Mouse (Mus musculus): ENCODE measurements around the gene Gsto2. TPM values are rescaled to one million over a fixed set of nuclear protein-coding genes. Genes with fewer than 3 reads are reported as not detected.
A peak's percentile ranks its signal among the peaks of the same experiment; 100 is the strongest.

The Gsto2 gene
- total RNA-seq, 2 experiments from 2014 or later: 0.62 TPM; not detected in 1

GRCm38 (mm10) chr19:47918455-47919101 is 53.2 kb downstream of the Gsto2 start:
- ATAC-seq (replicated peaks; ENCODE audit: poor library complexity): peak; percentile 66

DNA sequence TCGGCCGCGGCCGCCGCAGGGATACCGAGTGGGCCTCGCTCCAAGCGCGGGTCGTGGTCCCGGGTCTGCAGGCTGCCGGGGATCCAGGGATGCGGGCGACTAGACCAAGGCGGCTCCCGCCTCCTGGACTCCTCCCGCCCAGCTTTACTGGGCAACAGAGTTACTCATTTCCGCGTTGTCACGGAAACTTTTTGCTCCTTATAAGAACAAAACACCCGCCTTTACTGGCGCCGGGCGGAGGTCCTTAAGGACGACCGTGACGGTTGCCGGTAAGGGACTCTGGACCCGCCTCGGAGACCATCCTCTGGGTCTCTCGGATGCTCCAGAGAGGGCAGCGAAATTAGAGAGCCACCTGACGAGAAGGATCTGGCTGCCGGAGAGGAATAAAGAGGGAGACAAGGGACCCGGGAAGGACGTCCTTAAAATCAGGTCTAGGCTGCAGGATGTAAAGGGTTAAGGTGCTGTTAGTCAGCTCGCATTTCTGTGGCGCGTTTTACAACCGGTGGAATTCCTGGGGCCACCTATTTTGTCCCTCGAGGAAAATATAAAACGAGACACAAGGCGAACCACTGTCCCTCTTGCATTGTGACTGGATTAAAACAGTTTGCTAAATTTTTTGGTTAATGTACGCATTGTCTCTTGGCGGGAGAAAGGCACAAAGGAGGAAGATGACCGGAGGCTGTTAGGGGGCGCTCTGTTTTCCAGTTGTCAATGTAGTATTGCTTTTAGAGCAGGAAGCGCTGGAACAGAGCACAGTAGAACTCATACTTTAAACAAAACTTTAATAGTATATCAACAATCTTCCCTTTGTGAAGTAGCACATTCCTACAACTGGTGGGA is 54.0 kb downstream of the Gsto2 start, which contains the start of the genes Cfap43 and Itprip:
Cfap43 (minus strand) TSS at position 162 of the 840 bp plus-strand sequence.
Itprip (minus strand) TSS at position 174 of the 840 bp plus-strand sequence.
- ATAC-seq (replicated peaks; ENCODE audit: poor library complexity): peak; percentile 66

DNA sequence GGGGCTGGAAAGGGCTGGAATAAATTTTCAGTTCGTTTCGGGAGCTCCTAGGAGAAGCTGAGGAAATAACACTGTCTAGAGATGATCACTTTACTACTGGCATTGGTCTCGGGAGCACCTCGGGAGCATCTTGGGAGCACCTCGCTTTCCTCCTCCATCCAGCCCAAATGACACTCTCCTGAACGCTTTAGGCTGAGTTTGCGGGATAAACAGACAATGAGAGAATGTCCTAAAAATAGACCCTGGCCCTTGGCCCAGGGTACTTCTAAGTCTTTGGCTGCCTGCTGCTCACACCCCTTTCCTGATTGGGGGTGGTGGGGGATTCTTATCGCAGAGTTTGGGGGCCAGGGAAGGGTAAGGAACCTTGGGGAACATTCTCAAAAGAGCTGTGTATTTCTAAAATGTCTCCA is 54.6 kb downstream of the Gsto2 start:
- ATAC-seq (replicated peaks; ENCODE audit: poor library complexity): 0 out of 2 replicates have a peak, but pooled peaks have one; percentile 0

DNA sequence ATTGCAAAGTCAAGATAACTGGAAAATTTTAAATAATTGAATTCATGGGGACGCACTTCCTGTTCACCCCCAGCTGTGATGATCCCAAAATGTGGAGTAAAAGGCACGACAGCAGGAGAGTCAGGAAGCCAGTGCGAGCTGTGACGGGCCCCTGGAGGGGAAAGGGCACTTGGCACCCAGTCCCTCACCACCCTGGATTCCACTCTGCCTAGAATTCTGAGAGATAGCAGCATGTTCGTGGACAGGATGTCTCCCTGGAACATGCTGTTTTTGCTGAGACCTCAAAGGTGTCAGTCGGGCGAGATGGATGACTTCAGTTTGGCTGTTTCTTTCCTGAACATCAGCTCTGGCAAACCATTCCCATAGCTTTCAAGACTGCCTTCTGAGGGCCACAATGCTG is 60.5 kb downstream of the Gsto2 start:
- ATAC-seq (replicated peaks; ENCODE audit: poor library complexity): no peak

- ATAC-seq (replicated peaks; ENCODE audit: poor library complexity): no peak
Measured at GRCm38 (mm10) chr19:47927032-47927431, 61.7 kb downstream of the Gsto2 start.

- no peak for ATAC-seq (replicated peaks; ENCODE audit: poor library complexity)
Measured at GRCm38 (mm10) chr19:47929043-47929442, 63.7 kb downstream of the Gsto2 start.

DNA sequence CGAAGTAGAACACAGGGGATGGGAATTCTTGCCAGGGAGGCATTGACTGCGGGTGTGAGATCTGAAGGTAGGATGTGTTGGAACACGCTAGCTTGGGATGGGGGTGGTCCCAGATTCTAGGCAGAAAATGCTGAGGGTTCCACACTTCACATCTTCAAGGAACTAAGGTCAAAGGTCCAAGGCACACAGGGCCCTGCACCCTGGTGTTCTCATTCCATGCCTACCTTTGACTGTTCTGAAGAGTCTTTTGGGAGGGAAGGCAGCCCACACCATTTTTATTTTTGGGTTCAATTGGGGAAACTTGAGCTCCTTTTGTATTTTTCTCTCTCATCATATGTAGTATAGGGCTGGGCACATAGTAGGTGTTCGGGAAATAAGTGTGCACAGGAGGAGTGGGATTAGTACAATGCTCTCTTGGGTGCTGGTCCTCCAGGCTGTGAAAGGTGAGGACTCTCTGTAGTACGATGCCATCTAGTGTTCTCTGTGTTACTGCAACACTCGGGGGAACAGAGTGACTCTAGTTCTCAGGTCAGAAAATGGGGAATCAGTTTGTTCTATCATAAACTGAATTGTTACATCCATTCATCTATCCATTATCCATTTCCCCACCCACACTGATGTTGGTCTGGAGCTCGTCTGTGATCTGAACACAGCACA is 66.8 kb downstream of the Gsto2 start:
- ATAC-seq (replicated peaks; ENCODE audit: poor library complexity): peak; percentile 89

DNA sequence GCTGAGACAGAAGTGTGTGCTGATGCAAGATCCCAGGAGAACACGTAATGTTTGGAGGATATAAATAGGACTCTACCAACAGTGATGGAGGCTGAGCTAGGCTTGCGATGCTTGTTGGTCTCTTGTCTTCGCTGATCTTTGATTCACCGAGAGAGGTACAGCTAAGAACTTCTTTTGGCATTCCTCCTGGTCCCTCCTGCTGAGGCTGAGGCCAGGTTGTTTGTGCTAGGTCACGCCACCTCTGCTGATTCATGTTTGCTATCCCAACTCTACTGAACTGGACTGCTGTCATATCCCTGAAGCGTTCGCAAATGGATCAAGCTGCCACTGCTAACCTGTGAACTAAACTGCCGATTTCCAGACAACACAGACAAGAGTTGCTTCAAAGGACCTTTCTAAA is 68.8 kb downstream of the Gsto2 start:
- ATAC-seq (replicated peaks; ENCODE audit: poor library complexity): no peak

DNA sequence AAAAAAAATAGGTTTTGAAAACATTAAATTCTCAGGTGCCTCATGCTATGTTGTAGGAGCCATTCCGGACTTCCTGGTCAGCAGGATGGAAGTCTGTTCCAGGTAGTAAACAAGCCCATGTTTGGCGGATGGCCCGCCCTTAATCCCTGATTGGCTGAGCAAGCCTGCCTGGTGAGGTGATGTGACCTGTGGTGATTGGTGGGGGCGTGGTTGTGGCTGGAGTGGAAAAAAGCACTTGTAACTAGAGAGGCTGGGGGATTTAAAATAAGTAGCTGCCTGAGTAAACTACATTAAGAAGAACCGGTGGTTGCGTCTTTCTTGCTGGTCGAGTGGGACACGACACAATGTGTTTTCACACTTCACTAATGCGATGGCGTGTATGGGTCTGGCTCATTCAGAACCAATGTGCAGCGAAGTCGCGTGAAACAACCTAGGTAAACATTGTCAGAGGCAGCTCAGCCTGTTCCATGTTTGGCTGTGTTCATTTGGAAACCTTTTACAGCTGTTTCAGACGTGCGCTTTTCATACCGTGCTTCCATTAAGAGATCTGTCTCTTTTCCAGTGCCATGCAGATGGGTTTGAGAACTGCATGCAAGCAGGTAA is 69.4 kb downstream of the Gsto2 start:
- ATAC-seq (replicated peaks; ENCODE audit: poor library complexity): no peak

DNA sequence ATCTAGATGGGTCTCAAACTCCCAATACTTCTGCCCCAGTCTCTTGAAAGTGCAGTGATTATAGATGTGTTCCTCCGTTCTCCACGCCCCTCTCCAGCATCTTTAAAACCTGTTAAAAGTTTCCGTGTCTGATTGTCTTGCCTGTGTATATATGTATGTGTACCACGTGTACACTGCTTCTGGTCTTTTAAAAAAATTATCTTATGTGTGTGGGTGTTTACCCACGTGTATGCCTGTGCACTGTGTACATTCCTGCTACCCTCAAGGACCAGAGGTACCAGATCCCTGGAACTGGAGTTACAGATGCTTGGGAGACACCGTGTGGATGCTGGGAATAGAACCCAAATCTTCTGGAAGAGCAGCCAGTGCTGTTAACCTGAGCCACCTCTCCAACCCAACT is 70.2 kb downstream of the Gsto2 start:
- no peak for ATAC-seq (replicated peaks; ENCODE audit: poor library complexity)

Other genes starting within 250 kb of the Gsto2 start
- gene Col17a1, start 173.4 kb upstream of the Gsto2 start, total RNA-seq (2015): not detected in 2 replicates
- 0.14 TPM in 1 of 2 replicates, not detected in the other for gene Col17a1, start 173.4 kb upstream of the Gsto2 start, total RNA-seq (2017)
- 122 and 128 TPM in 2 replicates for gene Sfr1, start 133.9 kb upstream of the Gsto2 start, total RNA-seq (2015)
- gene Sfr1, start 133.9 kb upstream of the Gsto2 start, total RNA-seq (2017): 131 and 138 TPM in 2 replicates
- gene Gsto1, start 10.6 kb upstream of the Gsto2 start, total RNA-seq (2015): 413 and 417 TPM in 2 replicates
- 162 and 194 TPM in 2 replicates for gene Gsto1, start 10.6 kb upstream of the Gsto2 start, total RNA-seq (2017)
- gene Cfap43, start 53.8 kb downstream of the Gsto2 start, total RNA-seq (2015): not detected in 2 replicates
- gene Cfap43, start 53.8 kb downstream of the Gsto2 start, total RNA-seq (2017): not detected in 2 replicates
- 10.2 and 13.1 TPM in 2 replicates for gene Itprip, start 53.8 kb downstream of the Gsto2 start, total RNA-seq (2015)
- gene Itprip, start 53.8 kb downstream of the Gsto2 start, total RNA-seq (2017): 12.1 and 18.3 TPM in 2 replicates
- gene Cfap58, start 72.1 kb downstream of the Gsto2 start, total RNA-seq (2015): not detected in 2 replicates
- gene Cfap58, start 72.1 kb downstream of the Gsto2 start, total RNA-seq (2017): not detected in 2 replicates

All from megakaryocyte progenitor cell, adult 5-6 weeks (primary cell).